Mouse (Mus musculus) lung, adult 2 months (tissue): ENCODE results near the gene Lnx1.

Experiments
- CTCF ChIP-seq: fragments of 200-500 bp; IDR thresholded peaks from 2 replicates; pipeline ENCODE4 v1.5.1; 2011; ENCODE audit warnings: mild to moderate bottlenecking, low read length, control low read depth; ENCODE audit not compliant: insufficient read depth
- POLR2A ChIP-seq: fragments of 200-500 bp; IDR thresholded peaks from 2 replicates; pipeline ENCODE4 v1.6.1; 2011; ENCODE audit warnings: low read depth, mild to moderate bottlenecking, control low read depth, low read length, borderline replicate concordance; ENCODE audit errors: extremely low read depth

GRCm38 (mm10) chr5:74571767-74572166 lies 130.9 kb downstream of the Lnx1 start:
- TF ChIP-seq CTCF, result no peak
- TF ChIP-seq POLR2A, result no peak
